Mouse (Mus musculus): ENCODE results near the gene Tasp1. TPM values are rescaled to one million over a fixed set of nuclear protein-coding genes. Genes with fewer than 3 reads are reported as not detected.
"Not testable (repeated sequence)": the region's sequence is repeated elsewhere in the genome, so short reads cannot be mapped to it uniquely, and the experiment has no call there.

The Tasp1 gene
- total RNA-seq, 2 experiments from 2014 or later = 34.5 to 37.9 TPM

DNA sequence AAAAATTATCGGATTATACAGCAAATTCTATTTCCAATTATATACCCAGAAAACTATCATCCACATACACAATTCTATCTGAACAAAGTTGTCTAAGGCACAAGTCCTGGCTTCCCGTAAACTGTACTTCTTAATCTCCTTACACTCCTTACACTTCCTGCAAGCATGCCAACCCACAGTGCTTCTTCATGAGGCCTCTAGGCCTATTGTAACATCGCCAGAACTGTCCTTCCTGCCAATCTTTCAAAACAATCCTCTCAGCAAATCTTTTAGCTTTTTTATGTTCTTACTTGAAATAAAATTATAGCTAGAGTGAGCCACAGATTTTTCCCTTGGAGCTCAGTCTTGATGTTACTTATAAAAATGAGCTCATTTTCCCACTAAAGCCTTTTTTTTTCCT lies 5.1 kb downstream of the Tasp1 start:
- intact Hi-C loops (cut with DNase I) = loop anchor here (10.0 kb wide), 1 partner anchor 103 kb away; no protein-coding TSS in a partner anchor
- DNase-seq (ENCODE audit: low spot score in 2 of 2) = no peak

DNA sequence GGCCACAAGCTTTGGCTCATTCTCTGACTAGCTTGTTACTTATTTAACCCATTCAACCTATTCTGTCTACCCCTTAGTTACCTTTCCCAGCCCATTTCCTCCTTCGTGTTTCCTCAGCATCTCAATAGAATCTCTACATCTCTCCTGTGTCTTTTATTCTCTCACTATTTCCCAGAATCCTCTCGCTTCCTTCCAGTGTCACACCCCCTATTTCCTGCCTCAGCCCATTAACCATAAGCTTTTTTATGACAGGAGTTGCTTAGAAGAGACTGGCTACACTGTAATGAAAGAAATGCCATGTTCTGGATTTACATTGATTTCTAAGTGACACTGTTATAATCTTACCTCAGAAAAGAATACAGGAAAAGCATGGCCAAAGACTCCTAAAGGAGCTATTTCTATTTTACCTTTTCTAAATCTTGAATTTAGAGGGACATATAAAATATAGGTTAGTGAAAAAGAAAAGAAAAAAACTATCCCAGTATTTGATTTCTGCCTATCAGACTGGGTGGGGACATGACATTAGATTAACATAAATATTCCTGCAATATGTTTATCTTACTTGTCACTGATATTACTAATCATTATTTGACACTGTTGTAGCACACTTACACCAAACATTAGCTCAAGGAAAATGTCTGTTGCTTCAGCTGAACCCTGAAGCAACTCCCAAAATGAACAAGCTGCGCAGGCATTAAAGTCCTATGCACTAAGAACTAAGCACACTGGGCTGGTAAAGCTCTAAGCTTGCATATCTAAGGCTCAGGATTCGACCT lies 6.3 kb downstream of the Tasp1 start:
- no peak for DNase-seq (ENCODE audit: low spot score in 2 of 2)
- intact Hi-C loops (cut with DNase I) = loop anchor here (10.0 kb wide), 1 partner anchor 105 kb away; no protein-coding TSS in a partner anchor

- intact Hi-C loops (cut with DNase I) = no loop called here
- DNase-seq (ENCODE audit: low spot score in 2 of 2) = no peak
These were observed 8.5 kb downstream of the Tasp1 start for GRCm38 (mm10) chr2:140058125-140058524.

GRCm38 (mm10) chr2:140051607-140052126 lies 14.9 kb downstream of the Tasp1 start:
- intact Hi-C loops (cut with DNase I) = no loop called here
- no peak for DNase-seq (ENCODE audit: low spot score in 2 of 2)

DNA sequence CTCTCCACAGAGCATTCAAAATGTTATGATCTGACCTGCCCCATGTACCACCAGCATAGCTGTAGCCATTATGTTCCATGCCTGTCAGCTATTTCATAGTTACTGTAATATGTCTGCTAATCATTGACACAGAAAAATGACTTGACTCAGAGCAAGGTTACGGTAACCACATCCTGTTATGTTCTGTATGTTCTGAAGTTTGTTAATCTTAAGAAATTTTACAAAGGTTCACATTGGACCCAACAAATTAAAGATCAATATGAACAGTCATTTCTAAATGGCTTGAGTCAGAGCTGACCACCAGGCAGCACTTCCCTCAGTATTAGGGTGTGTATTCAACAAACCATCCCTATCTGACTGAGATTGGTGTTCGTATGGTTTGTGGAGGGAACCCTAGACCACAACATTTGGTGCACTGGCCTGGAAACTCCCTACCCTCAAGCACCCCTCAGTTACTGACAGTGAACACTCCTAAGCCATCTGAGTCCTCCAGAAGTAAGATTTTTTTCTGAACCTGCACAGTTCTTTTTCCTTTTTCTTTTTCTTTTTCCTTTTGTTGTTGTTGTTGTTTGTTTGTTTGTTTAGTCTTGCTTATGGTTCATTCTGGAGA lies 24.0 kb downstream of the Tasp1 start:
- no peak for DNase-seq (ENCODE audit: low spot score in 2 of 2)
- intact Hi-C loops (cut with DNase I) = no loop called here

- intact Hi-C loops (cut with DNase I) = no loop called here
- no peak for DNase-seq (ENCODE audit: low spot score in 2 of 2)
These were observed 24.5 kb downstream of the Tasp1 start for GRCm38 (mm10) chr2:140042081-140042480.

- intact Hi-C loops (cut with DNase I) = no loop called here
- DNase-seq (ENCODE audit: low spot score in 2 of 2) = no peak
These were observed 29.1 kb downstream of the Tasp1 start for GRCm38 (mm10) chr2:140037459-140037858.

GRCm38 (mm10) chr2:140036854-140037253 lies 29.8 kb downstream of the Tasp1 start:
- intact Hi-C loops (cut with DNase I) = no loop called here
- DNase-seq (ENCODE audit: low spot score in 2 of 2) = no peak

DNA sequence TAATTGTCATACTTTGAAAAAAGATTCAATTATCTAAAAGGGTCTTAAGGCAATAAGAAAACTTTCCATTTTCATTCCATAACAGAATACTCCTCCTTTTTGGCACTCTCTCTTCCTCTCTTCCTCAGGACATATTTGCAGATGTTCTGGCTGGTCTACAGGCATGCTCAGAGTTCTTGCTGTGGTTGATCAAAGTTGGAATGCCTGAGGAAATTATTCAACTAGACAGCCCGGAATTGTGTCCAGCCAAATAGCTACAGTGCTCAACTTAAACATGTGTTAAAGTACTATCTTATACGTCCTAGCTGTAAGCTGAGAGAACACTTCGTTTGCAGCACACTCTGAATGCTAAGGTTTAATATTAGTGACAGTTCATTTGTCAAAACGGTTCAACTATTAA lies 41.7 kb downstream of the Tasp1 start:
- no peak for DNase-seq (ENCODE audit: low spot score in 2 of 2)
- intact Hi-C loops (cut with DNase I) = no loop called here

GRCm38 (mm10) chr2:140007406-140007805 lies 59.2 kb downstream of the Tasp1 start:
- intact Hi-C loops (cut with DNase I) = no loop called here
- DNase-seq (ENCODE audit: low spot score in 2 of 2) = no peak

DNA sequence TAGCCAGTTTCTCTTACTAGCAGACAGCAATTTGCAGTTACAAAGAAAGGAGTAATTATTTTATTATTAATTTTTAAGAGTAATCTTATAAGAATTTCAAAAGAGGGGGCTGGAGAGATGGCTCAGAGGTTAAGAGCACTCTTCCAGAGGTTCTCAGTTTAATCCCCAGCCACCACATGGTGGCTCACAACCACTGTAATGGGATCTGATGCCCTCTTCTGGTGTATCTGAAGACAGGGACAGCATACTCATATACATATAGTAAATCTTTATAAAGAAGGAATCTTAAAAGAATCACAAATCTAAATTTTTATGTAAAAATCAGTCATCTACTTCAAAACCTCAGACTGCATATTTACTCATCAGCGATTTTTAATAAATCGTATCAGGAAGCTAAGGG lies 68.4 kb downstream of the Tasp1 start:
- no peak for DNase-seq (ENCODE audit: low spot score in 2 of 2)
- intact Hi-C loops (cut with DNase I) = no loop called here

GRCm38 (mm10) chr2:139989907-139990306 lies 76.7 kb downstream of the Tasp1 start:
- intact Hi-C loops (cut with DNase I) = not testable (repeated sequence)

DNA sequence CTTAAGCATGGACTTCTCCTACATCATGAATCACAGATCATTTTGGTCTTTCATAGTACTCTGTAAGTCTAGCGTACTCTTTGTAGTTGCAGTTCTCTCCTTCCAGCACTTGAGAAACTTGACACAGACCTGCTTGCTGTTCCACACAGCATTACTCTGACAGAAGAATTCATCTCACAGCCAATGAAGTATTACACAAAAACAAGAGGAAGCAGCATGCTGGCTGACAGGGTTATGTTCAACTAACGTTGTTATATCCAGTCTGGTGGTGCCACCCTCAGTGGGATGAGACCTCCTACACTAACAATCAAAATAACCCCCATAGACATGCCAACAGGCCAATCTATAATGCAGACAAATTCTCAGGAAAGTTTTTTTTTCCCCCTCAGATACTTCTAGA lies 99.2 kb downstream of the Tasp1 start:
- intact Hi-C loops (cut with DNase I) = no loop called here
- DNase-seq (ENCODE audit: low spot score in 2 of 2) = no peak

More at GRCm38 (mm10) chr2:139989907-139990306, 76.7 kb downstream of the Tasp1 start:
- not testable (repeated sequence) for DNase-seq (ENCODE audit: low spot score in 2 of 2)

DNA sequence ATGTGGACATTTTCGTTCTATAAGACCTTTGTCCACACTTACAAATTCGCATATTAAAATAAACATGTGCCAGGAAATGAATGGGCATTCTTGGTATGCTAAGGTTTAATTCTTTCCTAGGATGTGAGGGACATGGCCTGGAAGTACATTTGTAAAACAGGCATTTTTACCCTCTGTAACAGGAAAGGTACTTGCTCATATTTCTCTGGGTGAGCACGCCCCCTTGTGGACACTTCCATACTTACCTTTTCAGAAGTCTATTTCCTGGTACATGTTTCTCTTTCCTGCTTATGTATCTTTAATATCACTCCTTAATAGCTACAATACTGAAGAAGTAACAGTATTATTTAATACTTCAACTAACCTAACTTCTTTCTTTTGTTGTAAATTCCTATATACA lies 100.3 kb downstream of the Tasp1 start:
- intact Hi-C loops (cut with DNase I) = no loop called here
- DNase-seq (ENCODE audit: low spot score in 2 of 2) = no peak

- intact Hi-C loops (cut with DNase I) = no loop called here
- DNase-seq (ENCODE audit: low spot score in 2 of 2) = no peak
These were observed 117.8 kb downstream of the Tasp1 start for GRCm38 (mm10) chr2:139948843-139949242.

DNA sequence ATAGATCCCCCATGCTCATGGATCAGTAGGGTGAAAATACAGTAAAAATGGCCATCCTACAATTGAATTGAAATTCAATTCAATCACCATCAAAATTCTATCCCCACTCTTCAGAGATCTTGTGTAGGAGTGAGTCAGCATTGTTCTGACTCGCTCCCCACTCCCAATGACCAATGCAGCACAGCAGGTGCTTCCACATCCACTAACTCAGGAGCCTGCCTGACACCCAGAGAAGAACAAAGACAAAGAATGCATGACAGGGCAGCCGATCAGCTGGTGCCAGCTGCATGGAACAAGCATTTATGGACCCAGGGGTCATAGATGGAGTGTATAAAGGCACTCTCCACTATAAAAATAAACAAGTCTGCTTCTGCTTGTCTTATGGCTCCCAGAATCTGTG lies 129.0 kb downstream of the Tasp1 start:
- intact Hi-C loops (cut with DNase I) = no loop called here
- no peak for DNase-seq (ENCODE audit: low spot score in 2 of 2)

DNA sequence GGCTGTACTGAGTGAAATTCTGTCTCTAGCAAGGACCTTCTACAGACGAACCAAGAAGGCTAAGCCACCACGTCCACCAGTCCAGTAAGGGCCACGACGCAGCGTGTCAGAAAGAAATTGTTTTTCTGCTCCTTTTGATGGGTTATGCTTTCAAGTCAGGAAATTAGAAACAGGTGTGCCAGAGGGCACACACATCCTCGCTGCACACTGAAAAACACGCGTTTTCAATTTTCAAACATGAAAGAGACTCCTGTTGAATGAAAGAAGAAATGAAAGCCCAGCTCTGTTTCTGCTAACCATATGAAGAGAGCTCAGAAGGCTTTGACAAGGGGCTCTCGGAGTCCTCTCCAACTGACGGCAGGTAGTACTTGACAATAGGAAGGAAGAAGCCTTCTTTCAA lies 132.0 kb downstream of the Tasp1 start:
- intact Hi-C loops (cut with DNase I) = no loop called here
- DNase-seq (ENCODE audit: low spot score in 2 of 2) = no peak

DNA sequence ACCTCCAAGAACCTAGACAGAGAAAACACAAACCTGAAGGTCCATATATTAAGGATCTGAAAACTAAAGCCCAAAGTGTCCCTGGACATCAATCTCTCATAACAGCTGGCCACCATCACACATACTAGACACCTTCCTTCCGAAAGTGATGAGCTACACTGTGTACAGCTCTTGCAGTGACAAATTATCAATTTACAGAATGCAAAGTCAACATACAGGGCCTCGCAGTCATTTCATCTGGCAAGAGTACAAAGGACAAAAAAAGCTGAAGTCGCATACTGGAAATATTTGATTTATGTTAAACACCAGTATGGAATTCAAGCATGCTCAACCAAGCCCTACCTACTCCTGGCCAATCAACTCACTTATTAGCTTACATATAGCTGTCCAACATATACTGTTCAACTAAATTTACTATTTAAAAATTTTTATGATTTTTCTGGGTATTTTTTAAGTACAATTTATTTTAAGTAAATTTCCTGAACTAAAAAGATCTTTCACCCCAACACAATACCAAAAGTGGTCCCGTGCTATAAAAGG lies 132.5 kb downstream of the Tasp1 start:
- no peak for DNase-seq (ENCODE audit: low spot score in 2 of 2)
- intact Hi-C loops (cut with DNase I) = no loop called here

DNA sequence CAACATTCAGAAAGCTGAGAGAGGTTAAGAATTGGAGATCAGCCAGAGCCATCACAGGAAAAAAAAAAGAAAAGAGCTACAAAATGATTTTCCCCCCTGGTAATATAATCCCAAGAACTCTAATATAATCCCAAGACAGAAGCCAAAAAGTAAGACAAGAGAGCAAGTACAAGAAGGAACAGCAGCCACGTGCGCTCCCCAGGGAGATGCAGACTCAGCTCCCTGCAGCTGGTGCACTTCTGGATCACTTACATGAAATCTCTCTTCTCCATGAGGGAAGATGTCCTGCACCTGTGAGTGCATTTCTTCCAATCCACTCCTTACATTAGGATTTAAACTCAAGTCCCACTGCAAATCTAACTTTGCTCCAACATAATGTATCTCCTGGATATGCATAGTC lies 134.4 kb downstream of the Tasp1 start:
- no peak for DNase-seq (ENCODE audit: low spot score in 2 of 2)
- intact Hi-C loops (cut with DNase I) = no loop called here

DNA sequence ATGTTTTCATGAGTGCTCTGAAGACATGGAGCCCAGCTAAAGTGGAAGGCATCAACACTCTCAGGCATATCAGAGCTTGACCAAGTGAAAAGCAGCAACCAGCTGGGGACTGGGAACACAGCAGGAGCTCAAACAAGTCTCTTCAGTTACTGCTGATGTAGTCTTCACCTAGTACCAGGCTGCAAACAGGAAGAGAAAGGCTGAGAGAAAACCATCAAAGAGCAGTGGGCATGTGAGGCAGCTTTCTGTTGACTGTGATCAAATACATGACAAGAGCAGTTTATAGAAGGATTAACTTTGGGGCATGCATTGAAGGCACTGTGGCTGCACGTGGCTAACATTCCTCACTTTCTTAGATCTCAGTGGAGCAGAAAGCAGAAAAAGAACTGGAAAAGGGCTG lies 141.7 kb downstream of the Tasp1 start:
- DNase-seq (ENCODE audit: low spot score in 2 of 2) = no peak
- intact Hi-C loops (cut with DNase I) = no loop called here

- DNase-seq (ENCODE audit: low spot score in 2 of 2); intact Hi-C loops (cut with DNase I): not testable (repeated sequence)
These were observed 145.2 kb downstream of the Tasp1 start for GRCm38 (mm10) chr2:139921395-139921794.
